Mouse (Mus musculus): Measurements from ENCODE around the gene Suz12. TPM values are rescaled to one million over a fixed set of nuclear protein-coding genes. Genes with fewer than 3 reads are reported as not detected.

Suz12 gene
- total and polyA plus RNA-seq, 2 experiments from 2014 or later = 9.4 to 17.3 TPM

DNA sequence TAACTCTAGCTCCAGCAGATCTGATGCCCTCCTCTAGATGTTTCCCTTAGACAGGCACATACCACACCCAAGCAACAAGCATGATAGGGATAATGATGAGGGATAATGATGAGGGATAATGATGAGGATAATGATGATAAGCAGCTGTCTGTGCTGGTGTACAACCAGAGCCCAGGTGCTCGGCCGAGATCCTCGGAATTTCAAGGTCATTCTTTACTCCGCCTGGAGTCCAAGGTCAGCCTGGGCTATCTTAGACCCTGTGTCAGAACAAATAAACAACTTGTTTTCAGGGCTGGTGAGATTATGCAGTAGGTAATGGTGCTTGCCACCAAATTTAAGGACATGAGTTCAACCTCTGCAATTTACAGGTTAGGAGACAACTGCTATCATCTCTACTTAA lies 6.0 kb upstream of the Suz12 start:
- Histone ChIP-seq H3K9ac (replicated peaks; ENCODE audit: low read depth, low read length) (no peak overlapping the region), H3K36me3 (replicated peaks; ENCODE audit: control insufficient read depth, insufficient read depth, low read length) (no peaks in the 10 kb centered on the region), H3K4me3 (ENCODE audit: low read depth, low read length) (no peak overlapping the region), H3K9me3 (replicated peaks; ENCODE audit: control insufficient read depth, low read length) (no peaks in the 10 kb centered on the region), H3K27ac (ENCODE audit: low read depth) (no peak overlapping the region), H3K4me2 (ENCODE audit: low read depth, low read length) (no peak overlapping the region), H3K4me1 (ENCODE audit: control insufficient read depth, insufficient read depth) (no peaks in the 10 kb centered on the region), H3K27me3 (ENCODE audit: control insufficient read depth, insufficient read depth, low read length) (no peaks in the 10 kb centered on the region)
- WGBS = 71% methylated on average over 4 of the region's 4 CpGs
- no peak for ATAC-seq (ENCODE audit: insufficient read depth, low read depth)
- no peak for DNase-seq (ENCODE audit: low spot score)
- TF ChIP-seq CTCF (IDR thresholded peaks at IDR 0.05; ENCODE audit: low read depth) (no peak), EP300 (IDR thresholded peaks at IDR 0.05; ENCODE audit: low read depth) (no peak)

DNA sequence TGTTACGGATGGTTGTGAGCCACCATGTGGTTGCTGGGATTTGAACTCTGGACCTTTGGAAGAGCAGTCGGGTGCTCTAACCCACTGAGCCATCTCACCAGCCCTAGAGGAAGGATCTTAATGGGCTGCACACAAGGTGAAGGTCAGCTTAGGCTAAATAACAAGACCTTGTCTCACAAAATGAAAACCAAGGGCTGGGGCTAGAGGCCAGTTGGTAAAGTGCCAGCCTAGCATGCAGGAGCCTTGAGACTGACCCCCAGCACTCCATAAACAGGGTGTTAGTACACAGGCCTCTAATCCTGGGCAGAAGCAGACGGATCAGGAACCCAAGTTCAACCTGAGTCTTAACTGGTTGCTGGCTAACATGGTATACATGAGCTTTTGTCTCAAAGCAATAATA lies 5.0 kb upstream of the Suz12 start:
- no peak overlapping the region for H3K9ac ChIP-seq (replicated peaks; ENCODE audit: low read depth, low read length)
- TF ChIP-seq EP300 (IDR thresholded peaks at IDR 0.05; ENCODE audit: low read depth) (no peak), CTCF (IDR thresholded peaks at IDR 0.05; ENCODE audit: low read depth) (no peak)
- H3K9me3 ChIP-seq (replicated peaks; ENCODE audit: control insufficient read depth, low read length) = no peaks in the 10 kb centered on the region
- H3K4me1 ChIP-seq (ENCODE audit: control insufficient read depth, insufficient read depth) = no peaks in the 10 kb centered on the region
- H3K27ac ChIP-seq (ENCODE audit: low read depth) = no peak overlapping the region
- no peak overlapping the region for H3K4me2 ChIP-seq (ENCODE audit: low read depth, low read length)
- no peak for DNase-seq (ENCODE audit: low spot score)
- WGBS = 88% methylated on average over 3 of the region's 3 CpGs
- no peaks in the 10 kb centered on the region for H3K36me3 ChIP-seq (replicated peaks; ENCODE audit: control insufficient read depth, insufficient read depth, low read length)
- H3K4me3 ChIP-seq (ENCODE audit: low read depth, low read length) = no peak overlapping the region
- ATAC-seq (ENCODE audit: insufficient read depth, low read depth) = no peak
- no peaks in the 10 kb centered on the region for H3K27me3 ChIP-seq (ENCODE audit: control insufficient read depth, insufficient read depth, low read length)

DNA sequence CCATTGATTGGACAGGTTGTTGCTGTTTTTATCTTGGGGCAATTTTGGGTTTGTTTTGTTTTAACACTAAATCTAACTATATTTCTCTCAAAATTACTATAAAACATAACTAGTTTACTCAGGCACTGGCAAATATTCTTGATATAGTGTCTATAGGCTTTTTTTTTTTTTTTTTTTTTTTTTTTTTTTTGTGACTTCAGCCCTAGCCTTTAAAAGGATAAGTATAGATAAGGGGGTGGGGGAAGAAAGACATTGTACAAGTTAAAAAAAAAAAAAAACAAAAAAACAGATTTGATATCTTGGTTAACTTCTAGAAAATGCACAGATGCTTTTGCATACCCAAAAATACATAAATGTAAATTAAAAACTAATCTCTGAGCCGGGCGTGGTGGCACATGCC lies 2.8 kb upstream of the Suz12 start:
- WGBS = 94% methylated on average over 2 of the region's 2 CpGs

DNA sequence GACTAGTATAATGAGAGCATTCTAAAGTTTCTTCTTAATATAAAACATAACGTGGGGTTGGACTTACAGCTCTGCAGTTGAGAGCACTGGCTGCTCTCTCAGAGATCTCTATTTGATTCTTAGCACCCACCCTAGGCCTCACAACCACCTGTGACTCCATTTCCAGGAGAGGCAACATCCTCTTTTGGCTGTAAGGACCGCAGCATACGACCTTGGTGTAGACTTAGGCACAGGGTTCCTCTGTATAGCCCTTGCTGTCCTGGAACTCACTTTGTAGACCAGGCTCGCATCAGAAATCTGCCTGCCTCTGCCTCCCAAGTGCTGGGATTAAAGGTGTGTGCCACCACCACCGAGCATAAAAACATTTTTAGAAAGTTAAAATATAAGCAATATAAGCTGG lies 1.3 kb upstream of the Suz12 start:
- DNase-seq (ENCODE audit: low spot score) = no peak
- Histone ChIP-seq H3K9ac (replicated peaks; ENCODE audit: low read depth, low read length) (no peak overlapping the region), H3K4me1 (ENCODE audit: control insufficient read depth, insufficient read depth) (no peaks in the 10 kb centered on the region; the same call in 1 of the 2 replicates), H3K27me3 (ENCODE audit: control insufficient read depth, insufficient read depth, low read length) (no peaks in the 10 kb centered on the region), H3K36me3 (replicated peaks; ENCODE audit: control insufficient read depth, insufficient read depth, low read length) (0 out of 2 replicates have a peak, but pooled peaks cover 6% of the 10 kb centered on the region), H3K27ac (ENCODE audit: low read depth) (no peak overlapping the region), H3K4me2 (ENCODE audit: low read depth, low read length) (no peak overlapping the region), H3K4me3 (ENCODE audit: low read depth, low read length) (no peak overlapping the region), H3K9me3 (replicated peaks; ENCODE audit: control insufficient read depth, low read length) (no peaks in the 10 kb centered on the region)
- WGBS = 92% methylated on average over 5 of the region's 5 CpGs
- no peak for TF ChIP-seq EP300 (IDR thresholded peaks at IDR 0.05; ENCODE audit: low read depth)
- TF ChIP-seq CTCF (IDR thresholded peaks at IDR 0.05; ENCODE audit: low read depth) = no peak
- no peak for ATAC-seq (ENCODE audit: insufficient read depth, low read depth)

More for the DNA sequence above, 2.8 kb upstream of the Suz12 start:
- ATAC-seq (ENCODE audit: insufficient read depth, low read depth) (no peak), DNase-seq (ENCODE audit: low spot score) (no peak)
- Histone ChIP-seq H3K27ac (ENCODE audit: low read depth) (no peak overlapping the region), H3K9me3 (replicated peaks; ENCODE audit: control insufficient read depth, low read length) (no peaks in the 10 kb centered on the region), H3K36me3 (replicated peaks; ENCODE audit: control insufficient read depth, insufficient read depth, low read length) (no peaks in the 10 kb centered on the region), H3K4me2 (ENCODE audit: low read depth, low read length) (no peak overlapping the region), H3K9ac (replicated peaks; ENCODE audit: low read depth, low read length) (no peak overlapping the region), H3K4me3 (ENCODE audit: low read depth, low read length) (no peak overlapping the region), H3K4me1 (ENCODE audit: control insufficient read depth, insufficient read depth) (no peaks in the 10 kb centered on the region), H3K27me3 (ENCODE audit: control insufficient read depth, insufficient read depth, low read length) (no peaks in the 10 kb centered on the region)
- TF ChIP-seq CTCF (IDR thresholded peaks at IDR 0.05; ENCODE audit: low read depth) (no peak), EP300 (IDR thresholded peaks at IDR 0.05; ENCODE audit: low read depth) (no peak)

DNA sequence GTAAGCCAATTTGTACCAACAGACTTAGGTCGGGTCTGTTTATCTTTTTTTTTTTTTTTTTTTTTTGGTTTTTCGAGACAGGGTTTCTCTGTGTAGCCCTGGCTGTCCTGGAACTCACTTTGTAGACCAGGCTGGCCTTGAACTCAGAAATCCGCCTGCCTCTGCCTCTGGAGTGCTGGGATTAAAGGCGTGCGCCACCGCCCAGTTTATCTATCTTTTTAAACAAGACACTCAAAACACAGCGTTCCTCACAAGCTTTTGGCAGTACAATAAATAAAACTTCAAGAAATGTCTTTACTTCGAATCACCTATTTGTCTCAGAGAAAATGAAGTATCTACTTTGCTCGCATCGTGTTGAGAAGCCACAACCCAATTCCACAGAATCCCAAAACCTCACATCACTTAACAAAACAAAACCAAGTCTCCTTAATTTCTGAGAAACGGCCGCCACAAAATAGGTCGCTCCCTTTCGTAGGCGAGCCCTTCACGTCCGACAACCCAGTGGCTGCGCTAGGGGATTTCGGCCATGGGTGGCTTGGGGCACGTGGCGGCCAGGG lies 793 bp upstream of the Suz12 start:
- Histone ChIP-seq H3K27ac (ENCODE audit: low read depth) (peak overlapping the region; percentile 89), H3K36me3 (replicated peaks; ENCODE audit: control insufficient read depth, insufficient read depth, low read length) (0 out of 2 replicates have a peak, but pooled peaks cover 6% of the 10 kb centered on the region), H3K9me3 (replicated peaks; ENCODE audit: control insufficient read depth, low read length) (no peaks in the 10 kb centered on the region), H3K4me2 (ENCODE audit: low read depth, low read length) (peak overlapping the region; percentile 92), H3K9ac (replicated peaks; ENCODE audit: low read depth, low read length) (peak overlapping the region; percentile 77), H3K4me3 (ENCODE audit: low read depth, low read length) (peak overlapping the region; percentile 88), H3K27me3 (ENCODE audit: control insufficient read depth, insufficient read depth, low read length) (no peaks in the 10 kb centered on the region), H3K4me1 (ENCODE audit: control insufficient read depth, insufficient read depth) (no peaks in the 10 kb centered on the region; the same call in 1 of the 2 replicates)
- DNase-seq (ENCODE audit: low spot score) (no peak), ATAC-seq (ENCODE audit: insufficient read depth, low read depth) (no peak)
- TF ChIP-seq CTCF (IDR thresholded peaks at IDR 0.05; ENCODE audit: low read depth) = no peak
- no peak for TF ChIP-seq EP300 (IDR thresholded peaks at IDR 0.05; ENCODE audit: low read depth)
- 28% methylated on average over 20 of the region's 21 CpGs for WGBS
